Mouse (Mus musculus): ENCODE results near the gene Ugt1a6b. TPM values are rescaled to one million over a fixed set of nuclear protein-coding genes. Genes with fewer than 3 reads are reported as not detected.

Gene Ugt1a6b
- total RNA-seq, 2 experiments from 2014 or later: 0.17 to 0.46 TPM

DNA sequence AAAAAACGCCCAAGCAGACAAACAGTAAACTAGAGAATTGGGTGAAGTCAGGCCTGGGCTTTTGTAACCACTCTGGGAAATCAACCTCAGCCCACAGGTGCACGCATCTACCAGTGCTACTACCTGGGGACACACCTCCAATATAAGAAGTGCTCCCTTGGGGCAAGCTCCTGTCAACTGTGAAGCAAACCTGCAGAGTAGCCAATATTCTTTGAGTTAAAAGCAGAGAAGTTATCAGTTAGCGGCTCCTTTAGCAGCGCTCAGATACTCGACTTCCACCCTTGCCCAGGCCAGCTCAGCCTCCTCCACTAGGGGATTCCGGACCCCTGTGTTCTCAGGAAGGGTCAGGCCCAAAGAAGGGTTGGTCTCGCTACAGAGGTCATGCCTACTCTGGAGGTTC, 158.7 kb downstream of the Ugt1a6b start:
- no peak for DNase-seq
- Histone ChIP-seq H3K4me3 (no peak overlapping the region), H3K27ac (no peak overlapping the region)
- intact Hi-C loops (cut with DNase I): no loop called here
- no peak for TF ChIP-seq CTCF (IDR thresholded peaks at IDR 0.05)

DNA sequence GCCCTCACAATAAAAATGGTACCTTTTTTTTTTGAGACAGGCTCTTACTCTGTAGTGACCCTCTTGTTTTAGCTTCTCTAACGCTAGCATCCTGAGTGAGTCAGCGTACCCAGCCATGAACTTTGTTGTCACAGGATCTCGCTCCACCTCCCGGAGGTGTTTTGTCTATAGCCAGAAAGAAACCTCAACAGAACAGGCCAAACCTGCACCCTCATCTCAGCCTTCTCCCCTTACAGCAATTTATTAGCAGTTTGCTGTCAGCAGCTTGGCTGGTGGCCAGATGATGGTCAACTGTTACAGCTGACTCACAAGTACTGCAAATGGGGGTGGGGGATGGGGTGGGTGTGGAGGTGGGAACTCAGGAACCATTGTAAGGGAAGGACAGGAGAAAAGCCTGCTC, 159.2 kb downstream of the Ugt1a6b start:
- no peak overlapping the region for H3K4me3 ChIP-seq
- no peak overlapping the region for H3K27ac ChIP-seq
- intact Hi-C loops (cut with DNase I): no loop called here
- no peak for DNase-seq
- no peak for TF ChIP-seq CTCF (IDR thresholded peaks at IDR 0.05)

DNA sequence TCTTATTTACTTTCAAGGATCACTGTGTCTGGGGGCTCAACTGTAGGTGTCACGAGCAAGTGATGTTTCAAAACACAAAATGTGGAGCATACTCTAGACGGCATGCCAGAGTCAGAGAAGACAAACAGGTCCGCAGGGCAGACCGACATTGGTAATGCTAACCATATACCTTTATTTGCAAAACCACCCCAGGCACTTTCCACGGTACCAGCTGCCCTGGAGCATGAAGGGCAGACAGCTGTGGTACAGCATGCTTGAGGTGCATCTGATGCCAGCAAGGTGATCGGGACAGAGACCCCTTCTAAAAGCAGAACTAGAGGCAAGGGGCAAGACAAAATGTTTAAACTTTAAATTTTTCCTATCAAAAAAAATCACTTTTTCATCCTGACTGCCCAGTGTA, 159.9 kb downstream of the Ugt1a6b start:
- intact Hi-C loops (cut with DNase I): no loop called here
- TF ChIP-seq CTCF (IDR thresholded peaks at IDR 0.05): no peak
- Histone ChIP-seq H3K27ac (no peak overlapping the region), H3K4me3 (no peak overlapping the region)
- DNase-seq: no peak

DNA sequence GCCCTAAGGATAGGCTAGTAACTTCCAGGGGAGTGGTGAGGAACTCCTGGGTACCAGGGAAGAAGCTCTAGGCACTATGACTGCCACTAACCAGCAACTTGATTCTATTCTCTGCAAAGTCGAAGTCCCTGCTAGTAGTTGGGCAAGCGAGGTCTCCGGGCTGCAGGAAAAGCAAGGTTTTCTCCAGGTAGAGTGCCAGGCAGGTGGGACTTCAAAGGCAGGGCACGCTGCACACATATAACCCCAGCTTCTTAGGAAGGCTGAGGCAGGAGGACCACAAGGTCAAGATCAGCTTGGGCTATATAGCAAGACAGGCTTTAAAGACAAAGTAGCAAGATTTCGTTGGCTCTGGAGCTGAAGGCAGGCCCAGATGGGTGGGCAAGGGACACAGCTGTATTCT, 160.7 kb downstream of the Ugt1a6b start:
- Histone ChIP-seq H3K27ac (no peak overlapping the region), H3K4me3 (no peak overlapping the region)
- intact Hi-C loops (cut with DNase I): no loop called here
- DNase-seq: no peak
- no peak for TF ChIP-seq CTCF (IDR thresholded peaks at IDR 0.05)

DNA sequence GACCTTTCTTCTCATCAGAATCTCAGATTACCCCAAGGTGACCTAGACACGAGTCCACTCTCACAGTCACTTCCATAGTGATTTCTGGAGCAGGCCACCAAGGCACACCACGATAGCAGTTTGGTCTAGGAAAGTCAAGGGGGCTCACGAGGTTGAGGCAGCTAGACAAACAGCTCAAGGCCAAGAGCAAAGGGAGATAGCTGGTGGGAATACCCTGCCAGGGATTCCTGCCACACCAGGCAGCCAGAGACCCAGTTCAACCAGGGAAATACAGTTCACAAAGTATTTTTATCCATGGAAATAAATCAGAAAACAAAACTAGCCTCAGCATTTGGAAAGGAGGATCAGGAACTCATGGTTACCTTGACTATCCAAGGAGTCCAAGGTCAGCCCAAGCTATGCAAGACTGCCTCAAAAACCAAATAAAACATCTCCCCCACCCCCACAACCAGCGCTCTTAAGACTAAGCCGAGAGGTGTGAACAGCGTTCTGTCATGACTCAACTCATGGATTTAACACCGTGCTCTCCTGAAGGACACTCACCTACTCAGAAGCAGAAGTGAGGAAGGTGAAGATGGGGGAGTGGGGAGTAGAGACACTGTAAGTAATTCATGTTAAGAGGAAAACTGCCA, 161.3 kb downstream of the Ugt1a6b start:
- TF ChIP-seq CTCF (IDR thresholded peaks at IDR 0.05): no peak
- no peak for DNase-seq
- Histone ChIP-seq H3K4me3 (no peak overlapping the region), H3K27ac (no peak overlapping the region)
- intact Hi-C loops (cut with DNase I): no loop called here

DNA sequence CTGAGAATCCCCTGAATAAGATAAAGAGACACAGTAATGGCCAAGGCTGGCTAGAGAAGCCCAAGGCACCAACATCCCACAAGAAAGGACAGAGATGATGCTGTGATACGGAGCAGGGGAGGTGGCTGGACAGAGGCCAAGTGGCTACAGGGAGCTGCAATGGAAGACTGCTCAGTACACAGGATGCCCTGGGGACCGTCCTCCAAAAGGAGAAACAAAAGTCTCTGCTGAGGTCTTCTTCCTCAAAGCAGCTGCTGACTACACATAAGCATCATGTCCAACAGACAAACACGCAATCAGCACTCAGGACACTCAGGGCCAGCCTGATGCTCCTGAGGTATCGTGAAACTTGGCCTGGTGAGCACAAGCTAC, 161.8 kb downstream of the Ugt1a6b start:
- H3K4me3 ChIP-seq: no peak overlapping the region
- no peak overlapping the region for H3K27ac ChIP-seq
- no peak for TF ChIP-seq CTCF (IDR thresholded peaks at IDR 0.05)
- intact Hi-C loops (cut with DNase I): no loop called here
- DNase-seq: no peak

DNA sequence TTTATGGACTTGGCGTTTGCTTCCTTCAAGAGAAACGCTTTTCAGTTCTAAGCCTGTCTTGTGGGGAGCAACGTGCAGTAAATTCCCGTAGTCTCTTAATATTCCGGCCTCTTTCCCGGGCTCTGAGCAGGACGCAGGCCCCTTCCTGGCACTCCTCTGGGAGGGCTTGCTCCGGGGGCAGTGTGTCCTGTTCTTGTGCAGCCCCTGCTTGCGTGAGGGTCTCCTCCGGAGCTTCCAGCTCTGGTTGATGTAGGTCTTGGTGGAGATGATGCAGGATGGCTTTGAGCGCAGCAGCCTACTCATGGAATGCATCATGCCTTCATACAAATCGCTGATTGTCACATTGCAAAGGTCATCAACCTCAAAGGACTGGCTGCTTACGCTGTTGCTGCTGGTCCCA, 163.1 kb downstream of the Ugt1a6b start:
- TF ChIP-seq CTCF (IDR thresholded peaks at IDR 0.05): no peak
- Histone ChIP-seq H3K27ac (no peak overlapping the region), H3K4me3 (no peak overlapping the region)
- DNase-seq: no peak
- intact Hi-C loops (cut with DNase I): no loop called here

DNA sequence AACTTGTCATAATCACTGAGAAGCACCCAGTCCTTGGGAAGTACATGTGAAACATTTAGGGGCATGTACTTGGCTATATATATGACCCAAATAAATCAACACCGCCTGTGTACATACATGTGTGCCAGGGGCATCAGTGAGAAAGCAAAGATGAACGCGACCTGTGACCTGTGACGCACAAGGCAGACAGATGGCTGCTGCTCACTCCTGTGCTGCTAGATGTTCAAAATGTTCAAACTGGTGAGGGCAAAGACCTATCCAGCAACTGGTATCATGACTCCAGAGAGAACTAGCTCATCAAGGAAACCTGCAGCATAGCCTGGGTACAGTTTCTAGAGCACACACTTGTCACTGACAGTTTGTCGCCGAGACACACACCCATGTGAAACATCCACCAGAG, 164.4 kb downstream of the Ugt1a6b start:
- DNase-seq: no peak
- intact Hi-C loops (cut with DNase I): no loop called here
- no peak for TF ChIP-seq CTCF (IDR thresholded peaks at IDR 0.05)
- Histone ChIP-seq H3K4me3 (no peak overlapping the region), H3K27ac (no peak overlapping the region)

DNA sequence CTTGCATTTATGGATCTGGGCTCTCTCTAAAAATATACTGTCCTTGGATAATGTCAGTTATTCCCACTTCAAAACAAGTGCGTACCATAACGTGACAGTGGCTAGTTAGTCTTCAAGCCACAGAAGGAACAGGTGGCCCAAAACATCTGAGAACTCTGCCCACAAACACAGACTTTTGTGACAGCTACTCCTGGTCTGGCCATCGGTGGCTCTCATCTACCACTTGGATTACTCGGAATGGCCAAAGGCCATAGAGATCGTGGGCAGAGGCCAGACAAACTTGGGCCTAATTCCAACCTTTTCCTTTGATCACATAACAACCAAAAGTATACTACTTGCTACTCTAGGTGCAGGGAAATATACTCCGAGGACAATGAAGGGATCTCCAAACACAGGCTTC, 165.0 kb downstream of the Ugt1a6b start:
- intact Hi-C loops (cut with DNase I): no loop called here
- no peak for TF ChIP-seq CTCF (IDR thresholded peaks at IDR 0.05)
- Histone ChIP-seq H3K27ac (no peak overlapping the region), H3K4me3 (no peak overlapping the region)
- no peak for DNase-seq

Other genes with a start within 250 kb of the Ugt1a6b start
- gene Dgkd, start 250.0 kb upstream of the Ugt1a6b start, total RNA-seq (2021): 10 to 100 TPM; 31.3 to 32.9 TPM
- gene Usp40, start 94.7 kb upstream of the Ugt1a6b start, total RNA-seq (2021): 10 to 100 TPM; 10.1 to 10.5 TPM
- not detected for gene Ugt1a10, start 47.9 kb upstream of the Ugt1a6b start, total RNA-seq (2021)
- gene Ugt1a9, start 32.5 kb upstream of the Ugt1a6b start, total RNA-seq (2021): not detected
- gene Ugt1a8, start 15.4 kb upstream of the Ugt1a6b start, total RNA-seq (2021): not detected
- gene Ugt1a7c, start 8.2 kb upstream of the Ugt1a6b start, total RNA-seq (2021): under 1 TPM in 1 of 2 experiments, not detected in 1; 0.59 TPM
- gene Ugt1a6a, start 31.6 kb downstream of the Ugt1a6b start, total RNA-seq (2021): under 1 TPM; 0.10 to 0.45 TPM
- gene Ugt1a5, start 62.8 kb downstream of the Ugt1a6b start, total RNA-seq (2021): under 1 TPM; 0.14 to 0.23 TPM
- not detected for gene Ugt1a2, start 97.3 kb downstream of the Ugt1a6b start, total RNA-seq (2021)
- gene Dnajb3, start 102.5 kb downstream of the Ugt1a6b start, total RNA-seq (2021): not detected
- gene Ugt1a1, start 108.7 kb downstream of the Ugt1a6b start, total RNA-seq (2021): not detected
- gene Mroh2a, start 123.7 kb downstream of the Ugt1a6b start, total RNA-seq (2021): not detected
- gene Hjurp, start 174.4 kb downstream of the Ugt1a6b start, total RNA-seq (2021): 1 to 10 TPM; 6.1 to 6.6 TPM
- gene Trpm8, start 174.4 kb downstream of the Ugt1a6b start, total RNA-seq (2021): not detected